Mouse (Mus musculus): ENCODE data around the gene Fam47e. TPM values are rescaled to one million over a fixed set of nuclear protein-coding genes. Genes with fewer than 3 reads are reported as not detected.

Fam47e gene
- polyA plus RNA-seq, 1 experiment from 2014 or later: not detected

DNA sequence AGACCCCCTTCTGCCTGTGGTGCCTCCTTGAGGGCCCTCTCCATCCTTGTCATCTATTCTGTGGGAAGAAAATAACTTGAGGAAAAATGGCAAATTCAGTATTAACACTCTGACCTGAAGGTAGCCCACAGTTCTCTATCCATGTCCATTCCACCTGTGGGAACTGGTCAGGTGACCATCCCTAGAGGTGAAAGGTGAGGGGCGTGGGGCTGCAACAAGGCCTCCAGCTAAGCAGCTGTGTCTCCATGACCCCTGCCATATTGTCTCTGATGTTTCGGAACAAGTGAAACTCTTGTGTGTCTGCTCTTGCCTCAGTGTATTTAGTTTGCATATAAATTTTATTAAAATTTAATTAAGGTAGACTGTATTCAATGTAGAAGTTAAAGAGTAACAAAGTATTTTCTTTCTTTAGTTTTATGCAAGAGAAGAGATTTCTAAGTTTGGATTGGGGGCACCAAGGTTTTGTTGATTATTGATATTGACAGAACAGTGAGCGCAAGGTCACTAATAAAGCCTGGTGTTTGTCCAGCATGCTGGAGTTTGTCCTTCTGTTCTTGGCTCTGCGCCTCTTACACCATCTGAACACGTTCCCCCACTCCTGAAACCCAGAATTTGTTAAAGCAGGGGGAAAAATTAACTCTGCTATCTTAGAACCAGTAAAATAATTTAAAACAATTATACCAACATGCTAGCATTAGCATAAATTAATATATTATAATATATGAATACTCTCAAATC lies 52.8 kb downstream of the Fam47e start:
- H3K4me1 ChIP-seq: peaks cover 16% of the 10 kb centered on the region
- 90% methylated on average over 5 of the region's 5 CpGs for WGBS
- H3K36me3 ChIP-seq: peaks cover 6% of the 10 kb centered on the region; the same call in 1 of the 2 replicates
- H3K9ac ChIP-seq: no peak overlapping the region
- ATAC-seq (ENCODE audit: low FRiP score, low read depth): no peak
- no peak overlapping the region for H3K27ac ChIP-seq
- H3K9me3 ChIP-seq: no peaks in the 10 kb centered on the region
- no peak overlapping the region for H3K4me2 ChIP-seq (replicated peaks)
- H3K27me3 ChIP-seq: no peaks in the 10 kb centered on the region
- H3K4me3 ChIP-seq: no peak overlapping the region

DNA sequence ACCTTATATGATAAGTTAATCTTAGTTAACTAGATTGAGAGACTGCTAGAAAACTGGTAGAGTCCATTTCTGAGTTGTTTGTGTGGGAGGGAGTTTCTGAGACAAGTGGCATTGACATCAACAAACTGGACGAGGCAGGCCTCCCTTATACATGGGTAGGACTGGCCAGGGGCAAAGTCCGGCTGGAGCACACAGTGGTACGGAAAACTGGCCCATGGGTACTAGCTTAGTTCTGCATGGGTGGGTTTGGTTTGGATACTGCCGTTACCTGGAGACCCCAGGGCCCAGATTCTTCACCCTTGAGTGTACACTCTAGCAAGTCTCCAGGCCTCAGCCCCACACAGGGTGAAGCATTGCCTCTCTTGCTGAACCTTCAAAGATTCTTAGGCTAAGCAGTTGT lies 57.9 kb downstream of the Fam47e start:
- H3K9ac ChIP-seq: no peak overlapping the region
- no peaks in the 10 kb centered on the region for H3K27me3 ChIP-seq
- WGBS: 93% methylated on average over 4 of the region's 4 CpGs
- no peaks in the 10 kb centered on the region for H3K36me3 ChIP-seq
- no peaks in the 10 kb centered on the region for H3K9me3 ChIP-seq
- H3K4me1 ChIP-seq: no peaks in the 10 kb centered on the region
- H3K4me3 ChIP-seq: no peak overlapping the region
- no peak for ATAC-seq (ENCODE audit: low FRiP score, low read depth)
- no peak overlapping the region for H3K27ac ChIP-seq
- H3K4me2 ChIP-seq (replicated peaks): no peak overlapping the region

DNA sequence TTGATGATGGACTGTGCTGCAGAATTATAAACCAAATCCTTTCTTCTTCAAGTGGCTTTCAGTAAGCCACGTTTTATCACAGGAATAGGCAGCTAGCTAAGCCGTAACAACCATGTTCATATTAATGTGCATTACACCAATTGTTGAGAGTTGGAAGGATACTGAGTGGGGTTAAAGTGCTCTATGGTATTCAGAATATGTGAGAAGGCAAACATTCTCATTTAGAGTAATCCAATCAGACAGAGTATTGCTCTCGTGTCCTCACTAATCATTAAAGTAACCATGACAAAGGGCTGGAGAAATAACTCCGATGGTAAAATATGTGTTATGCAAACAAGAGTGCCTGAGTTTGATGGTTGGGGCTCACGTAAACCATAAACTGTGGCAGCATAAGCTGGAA lies 67.0 kb downstream of the Fam47e start:
- Histone ChIP-seq H3K9me3 (peaks cover 3% of the 10 kb centered on the region; the same call in 1 of the 2 replicates), H3K4me1 (no peaks in the 10 kb centered on the region), H3K36me3 (no peaks in the 10 kb centered on the region), H3K27me3 (no peaks in the 10 kb centered on the region), H3K4me2 (replicated peaks) (no peak overlapping the region), H3K4me3 (no peak overlapping the region), H3K27ac (no peak overlapping the region), H3K9ac (no peak overlapping the region)
- no peak for ATAC-seq (ENCODE audit: low FRiP score, low read depth)
- 77% methylated on average over 5 of the region's 5 CpGs for WGBS

DNA sequence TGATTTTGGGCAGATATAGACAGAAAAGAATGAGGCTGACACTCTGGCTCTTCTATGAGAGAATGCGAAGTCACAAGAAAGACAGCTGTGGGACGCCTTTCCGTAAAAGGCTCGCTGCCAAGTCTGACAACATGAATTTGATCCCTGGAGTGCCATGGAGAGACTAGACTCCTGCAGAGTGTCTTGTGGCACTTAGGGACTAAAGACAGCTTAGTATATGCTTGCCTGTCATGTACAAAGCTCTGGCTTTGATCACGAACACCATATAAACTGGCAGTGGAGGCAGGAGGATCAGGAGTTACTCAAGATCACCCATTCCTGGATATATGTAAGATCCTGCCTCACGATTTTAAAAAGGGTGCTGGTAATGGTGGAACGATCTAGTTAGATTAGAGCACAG lies 73.0 kb downstream of the Fam47e start:
- H3K27me3 ChIP-seq: no peaks in the 10 kb centered on the region
- H3K4me1 ChIP-seq: no peaks in the 10 kb centered on the region
- H3K36me3 ChIP-seq: no peaks in the 10 kb centered on the region
- ATAC-seq (ENCODE audit: low FRiP score, low read depth): peak; percentile 77
- 35% methylated on average over 7 of the region's 7 CpGs for WGBS
- no peak overlapping the region for H3K4me2 ChIP-seq (replicated peaks)
- H3K9me3 ChIP-seq: peaks cover 3% of the 10 kb centered on the region; the same call in 1 of the 2 replicates
- H3K9ac ChIP-seq: no peak overlapping the region
- H3K27ac ChIP-seq: no peak overlapping the region
- H3K4me3 ChIP-seq: no peak overlapping the region

DNA sequence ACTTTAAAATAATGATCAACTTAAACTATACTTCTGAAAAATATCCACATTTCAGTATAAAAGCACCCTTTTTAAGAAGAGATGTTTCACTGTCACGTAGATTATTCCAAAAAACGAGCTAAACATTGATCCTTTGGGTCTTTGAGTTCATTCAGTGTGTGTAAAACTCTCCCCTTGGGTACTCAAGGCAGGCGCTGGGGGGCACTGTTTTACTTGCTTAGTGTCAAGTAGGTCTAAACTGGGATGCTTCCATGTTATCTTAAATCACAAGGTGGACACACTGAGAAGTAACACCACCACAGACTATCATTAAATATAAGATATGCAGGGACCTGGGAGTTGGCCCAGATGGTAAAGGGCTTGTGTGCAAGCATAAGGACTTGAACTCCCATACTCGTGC lies 78.7 kb downstream of the Fam47e start:
- 65% methylated on average over 4 of the region's 4 CpGs for WGBS
- Histone ChIP-seq H3K27ac (no peak overlapping the region), H3K4me3 (no peak overlapping the region), H3K9me3 (no peaks in the 10 kb centered on the region), H3K4me2 (replicated peaks) (no peak overlapping the region), H3K36me3 (no peaks in the 10 kb centered on the region), H3K9ac (no peak overlapping the region), H3K27me3 (no peaks in the 10 kb centered on the region), H3K4me1 (no peaks in the 10 kb centered on the region)
- no peak for ATAC-seq (ENCODE audit: low FRiP score, low read depth)

DNA sequence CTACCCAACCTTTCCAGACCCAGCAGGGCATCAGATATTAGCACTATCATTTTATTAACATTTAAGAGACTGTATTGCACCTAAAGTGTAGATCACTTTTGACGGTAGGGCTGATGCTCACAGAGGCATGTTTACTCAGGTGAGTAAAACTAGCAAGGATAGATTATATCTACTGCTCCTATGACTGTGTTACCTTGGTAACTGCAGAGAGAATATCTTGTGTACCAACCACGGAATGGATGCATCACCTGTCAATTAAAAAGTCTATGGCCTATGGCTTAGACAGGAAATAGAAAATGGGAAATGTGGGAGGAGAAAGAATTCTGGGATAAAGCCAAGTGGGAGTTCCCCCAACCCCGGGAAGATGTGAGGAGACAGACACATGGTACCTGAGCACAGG lies 80.0 kb downstream of the Fam47e start:
- Histone ChIP-seq H3K9ac (no peak overlapping the region), H3K27me3 (no peaks in the 10 kb centered on the region), H3K4me1 (no peaks in the 10 kb centered on the region), H3K27ac (no peak overlapping the region), H3K4me3 (no peak overlapping the region), H3K36me3 (no peaks in the 10 kb centered on the region), H3K9me3 (no peaks in the 10 kb centered on the region), H3K4me2 (replicated peaks) (no peak overlapping the region)
- no peak for ATAC-seq (ENCODE audit: low FRiP score, low read depth)
- WGBS: 69% methylated on average over 3 of the region's 3 CpGs

DNA sequence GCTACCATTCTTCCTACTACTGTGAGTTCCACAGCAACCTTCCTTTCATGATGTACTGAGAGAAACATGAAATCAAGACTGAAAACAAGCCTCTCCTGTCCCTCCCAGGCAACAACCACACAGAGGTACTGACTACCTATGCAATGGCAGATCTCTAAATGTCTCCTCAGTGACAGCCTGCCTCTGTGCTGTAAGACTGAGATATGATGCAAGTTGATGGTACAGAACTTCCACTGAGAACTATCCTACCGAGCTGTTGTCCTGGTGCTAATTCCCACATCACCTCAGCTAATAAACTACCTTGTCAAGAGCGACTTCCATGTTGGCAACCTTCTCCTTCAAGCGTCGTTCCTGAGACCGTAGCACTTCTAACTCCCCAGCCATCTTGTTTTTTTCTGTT lies 81.0 kb downstream of the Fam47e start:
- H3K9me3 ChIP-seq: no peaks in the 10 kb centered on the region
- no peaks in the 10 kb centered on the region for H3K4me1 ChIP-seq
- no peaks in the 10 kb centered on the region for H3K36me3 ChIP-seq
- H3K27me3 ChIP-seq: no peaks in the 10 kb centered on the region
- H3K9ac ChIP-seq: no peak overlapping the region
- H3K4me3 ChIP-seq: no peak overlapping the region
- H3K27ac ChIP-seq: no peak overlapping the region
- ATAC-seq (ENCODE audit: low FRiP score, low read depth): no peak
- 87% methylated on average over 5 of the region's 5 CpGs for WGBS
- no peak overlapping the region for H3K4me2 ChIP-seq (replicated peaks)

DNA sequence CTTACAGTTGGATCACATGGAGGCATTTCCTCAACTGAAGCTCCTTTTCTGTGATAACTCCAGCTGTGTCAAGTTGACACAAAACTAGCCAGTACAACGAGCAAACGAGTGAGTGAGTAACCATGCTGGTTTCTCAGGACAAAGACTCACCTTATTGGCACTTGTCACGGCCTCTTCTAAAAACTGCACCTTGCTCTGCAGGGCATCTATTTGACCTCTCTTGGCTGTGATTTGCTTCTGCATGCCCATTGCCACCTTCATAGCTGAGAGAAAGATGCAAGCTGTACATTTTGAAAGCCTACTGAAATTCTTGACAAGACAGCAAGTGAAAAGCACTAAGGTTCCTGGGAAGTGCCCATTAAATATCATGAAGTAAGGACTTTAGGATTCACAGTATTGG lies 86.0 kb downstream of the Fam47e start:
- Histone ChIP-seq H3K4me1 (no peaks in the 10 kb centered on the region), H3K27ac (no peak overlapping the region), H3K36me3 (no peaks in the 10 kb centered on the region), H3K27me3 (no peaks in the 10 kb centered on the region), H3K9ac (no peak overlapping the region), H3K4me2 (replicated peaks) (no peak overlapping the region), H3K9me3 (no peaks in the 10 kb centered on the region), H3K4me3 (no peak overlapping the region)
- no peak for ATAC-seq (ENCODE audit: low FRiP score, low read depth)
- 79% methylated on average over 3 of the region's 3 CpGs for WGBS

Other genes with a start within 250 kb of the Fam47e start
- gene Sdad1, start 244.6 kb upstream of the Fam47e start, polyA plus RNA-seq (2015; fragmentation: Nextera tagmentation; extraction: Ambion mirVana): 46.5 and 48.4 TPM in 2 replicates
- 0.49 and 0.76 TPM in 2 replicates for gene Cxcl9, start 227.0 kb upstream of the Fam47e start, polyA plus RNA-seq (2015; fragmentation: Nextera tagmentation; extraction: Ambion mirVana)
- 5.2 and 5.5 TPM in 2 replicates for gene Art3, start 223.2 kb upstream of the Fam47e start, polyA plus RNA-seq (2015; fragmentation: Nextera tagmentation; extraction: Ambion mirVana)
- 0.94 and 1.5 TPM in 2 replicates for gene Cxcl10, start 206.2 kb upstream of the Fam47e start, polyA plus RNA-seq (2015; fragmentation: Nextera tagmentation; extraction: Ambion mirVana)
- 55.2 and 60.2 TPM in 2 replicates for gene Nup54, start 119.8 kb upstream of the Fam47e start, polyA plus RNA-seq (2015; fragmentation: Nextera tagmentation; extraction: Ambion mirVana)
- gene Scarb2, start 48.2 kb upstream of the Fam47e start, polyA plus RNA-seq (2015; fragmentation: Nextera tagmentation; extraction: Ambion mirVana): 11.5 and 12.2 TPM in 2 replicates
- 17.0 and 17.5 TPM in 2 replicates for gene Stbd1, start 48.0 kb downstream of the Fam47e start, polyA plus RNA-seq (2015; fragmentation: Nextera tagmentation; extraction: Ambion mirVana)
- 0.75 and 0.82 TPM in 2 replicates for gene Ccdc158, start 120.2 kb downstream of the Fam47e start, polyA plus RNA-seq (2015; fragmentation: Nextera tagmentation; extraction: Ambion mirVana)
- gene Shroom3, start 128.4 kb downstream of the Fam47e start, polyA plus RNA-seq (2015; fragmentation: Nextera tagmentation; extraction: Ambion mirVana): 3.2 and 3.8 TPM in 2 replicates